24 mouse cellular contexts compared by ENCODE assay signal in genomic region chr15:81305035-81305434, GRCm38 (mm10). TPM values are rescaled to one million over a fixed set of nuclear protein-coding genes. Genes with fewer than 3 reads are reported as not detected.
DNase-seq lines count a peak whose midpoint lies in the region; ATAC-seq and TF ChIP-seq lines count a peak whose summit lies in the region.
"Had no signal": no experiment of that assay in that cellular context is flagged by ENCODE, and none has a peak within 500 bp of the region (broad histone marks: within the 10 kb centered on the region; RNA-seq: fewer than 3 reads in every experiment).

No protein-coding gene starts in this region.

- H3K4me3 ChIP-seq in embryonic facial prominence, embryonic 13.5 days, result no peak overlapping the region
- no peak overlapping the region for H3K4me3 ChIP-seq in embryonic facial prominence, embryonic 10.5 days
- no peak overlapping the region for H3K4me3 ChIP-seq in layer of hippocampus, adult 2 months
- no peak overlapping the region for H3K4me3 ChIP-seq in embryonic fibroblast, embryonic 13.5 days (ENCODE audit: insufficient read depth, low read length)
- H3K4me3 ChIP-seq: gastrocnemius, adult 2 months; heart, embryonic 15.5 days; midbrain, embryonic 10.5 days; neural tube, embryonic 15.5 days had no signal

- H3K4me1 ChIP-seq in embryonic facial prominence, embryonic 13.5 days, result peaks cover 13% of the 10 kb centered on the region
- no peaks in the 10 kb centered on the region for H3K4me1 ChIP-seq in embryonic facial prominence, embryonic 10.5 days
- no peaks in the 10 kb centered on the region for H3K4me1 ChIP-seq in embryonic fibroblast, embryonic 13.5 days (ENCODE audit: control insufficient read depth, insufficient read depth, low read length)
- H3K4me1 ChIP-seq: heart, embryonic 15.5 days; midbrain, embryonic 10.5 days had no signal

- no peak for DNase-seq in embryonic facial prominence, embryonic 10.5 days (ENCODE audit: low spot score)
- peak in 1 of 2 experiments; percentile 57 for DNase-seq in layer of hippocampus, adult 2 months (ENCODE audit: low spot score in 2 of 2)
- DNase-seq in layer of hippocampus, postnatal 10 days (ENCODE audit: low spot score in 2 of 2), result no peak
- DNase-seq in MN1 (ENCODE audit: low spot score), result peak; percentile 35
- no peak for DNase-seq in thymus, postnatal 4 days
- DNase-seq: adrenal gland, postnatal 36 days; cerebellum, adult 18-20 months; cerebellum, postnatal 14 days; gastrocnemius, adult 2 months; heart, postnatal 36 days; kidney, adult 18-20 months; kidney, postnatal 4 days; liver, postnatal 0 days had no signal

- H3K27ac ChIP-seq in embryonic facial prominence, embryonic 13.5 days, result peak overlapping the region; percentile 22; the same call in 1 of the 2 replicates
- no peak overlapping the region for H3K27ac ChIP-seq in embryonic facial prominence, embryonic 10.5 days (replicated peaks)
- peak overlapping the region; percentile 72 for H3K27ac ChIP-seq in layer of hippocampus, adult 2 months
- H3K27ac ChIP-seq in embryonic fibroblast, embryonic 13.5 days (ENCODE audit: insufficient read depth, low read length), result peak overlapping the region; percentile 68
- H3K27ac ChIP-seq: gastrocnemius, adult 2 months; heart, embryonic 15.5 days; hindbrain, embryonic 14.5 days; macrophage; midbrain, embryonic 10.5 days; neural tube, embryonic 15.5 days had no signal

- no peak overlapping the region for H3K9ac ChIP-seq in embryonic facial prominence, embryonic 13.5 days
- H3K9ac ChIP-seq: heart, embryonic 15.5 days; hindbrain, embryonic 14.5 days; liver, postnatal 0 days; neural tube, embryonic 15.5 days had no signal

- H3K9me3 ChIP-seq in embryonic facial prominence, embryonic 13.5 days, result no peaks in the 10 kb centered on the region
- no peaks in the 10 kb centered on the region for H3K9me3 ChIP-seq in embryonic facial prominence, embryonic 10.5 days
- H3K9me3 ChIP-seq: heart, embryonic 15.5 days; midbrain, embryonic 10.5 days; neural tube, embryonic 15.5 days had no signal

- TF ChIP-seq CTCF in layer of hippocampus, adult 2 months (conservative IDR thresholded peaks at IDR 0.05), result no peak
- no peak for TF ChIP-seq CTCF in embryonic fibroblast, embryonic 13.5 days (IDR thresholded peaks at IDR 0.05; ENCODE audit: borderline replicate concordance, insufficient read depth, low read length)

- 47% methylated on average over 8 of the region's 8 CpGs for WGBS in embryonic facial prominence, embryonic 13.5 days
- WGBS in embryonic facial prominence, embryonic 10.5 days, result 79% methylated on average over 8 of the region's 8 CpGs

- no peaks in the 10 kb centered on the region for H3K36me3 ChIP-seq in embryonic facial prominence, embryonic 13.5 days
- H3K36me3 ChIP-seq in embryonic facial prominence, embryonic 10.5 days (replicated peaks), result no peaks in the 10 kb centered on the region
- H3K36me3 ChIP-seq: heart, embryonic 15.5 days; midbrain, embryonic 10.5 days; neural tube, embryonic 15.5 days had no signal

- ATAC-seq in embryonic facial prominence, embryonic 13.5 days (ENCODE audit: insufficient number of reproducible peaks, insufficient read depth, low FRiP score, low TSS enrichment, low read depth), result no peak
- ATAC-seq in erythroblast, adult 5-6 weeks (replicated peaks; ENCODE audit: low FRiP score, poor library complexity, severe bottlenecking), result no peak
- ATAC-seq: inflammation-experienced regulatory T-cells, adult 6 months; liver, postnatal 0 days; lung, postnatal 0 days had no signal

- no peaks in the 10 kb centered on the region for H3K27me3 ChIP-seq in embryonic facial prominence, embryonic 13.5 days
- H3K27me3 ChIP-seq in embryonic facial prominence, embryonic 10.5 days (replicated peaks; ENCODE audit: low read depth, poor library complexity, severe bottlenecking), result no peaks in the 10 kb centered on the region
- H3K27me3 ChIP-seq: heart, embryonic 15.5 days; neural tube, embryonic 15.5 days had no signal

- TF ChIP-seq POLR2A in embryonic fibroblast, embryonic 13.5 days (IDR thresholded peaks at IDR 0.05; ENCODE audit: low read depth, low read length), result no peak

- no peak overlapping the region for H3K4me2 ChIP-seq in embryonic facial prominence, embryonic 13.5 days
- H3K4me2 ChIP-seq: heart, embryonic 15.5 days; hindbrain, embryonic 14.5 days; liver, embryonic 11.5 days; neural tube, embryonic 15.5 days had no signal

RNA-seq across cellular contexts. Expression of gene Slc25a17, which starts 55.6 kb away (rescaled TPM):
- 128 and 133 TPM in 2 replicates for polyA plus RNA-seq in embryonic facial prominence, embryonic 13.5 days (2015; fragmentation: Nextera tagmentation; extraction: Ambion mirVana)
- 83.0 and 94.0 TPM in 2 replicates for polyA plus RNA-seq in embryonic facial prominence, embryonic 10.5 days (2016; fragmentation: Nextera tagmentation; extraction: Ambion mirVana)
- 10 to 100 TPM; 41.5 to 47.6 TPM for total RNA-seq in layer of hippocampus, adult 2 months (2021)
- 10 to 100 TPM; 58.1 to 61.2 TPM for total RNA-seq in layer of hippocampus, postnatal 10 days (2021)
- polyA plus RNA-seq in embryonic fibroblast, embryonic 13.5 days (2011; ENCODE audit: insufficient read length, low read depth, missing spikeins), result 89.1 and 93.1 TPM in 2 replicates
- 19.2 and 23.4 TPM in 2 replicates for total RNA-seq in erythroblast, adult 5-6 weeks (2015; ENCODE audit: low replicate concordance)
- 19.5 and 25.1 TPM in 2 replicates for total RNA-seq in erythroblast, adult 5-6 weeks (2017; ENCODE audit: low replicate concordance)
